Mouse (Mus musculus): ENCODE results near the gene Osbpl7. TPM values are rescaled to one million over a fixed set of nuclear protein-coding genes. Genes with fewer than 3 reads are reported as not detected.

The Osbpl7 gene
- total and polyA plus RNA-seq, 2 experiments from 2014 or later, result 10.7 to 14.6 TPM

DNA sequence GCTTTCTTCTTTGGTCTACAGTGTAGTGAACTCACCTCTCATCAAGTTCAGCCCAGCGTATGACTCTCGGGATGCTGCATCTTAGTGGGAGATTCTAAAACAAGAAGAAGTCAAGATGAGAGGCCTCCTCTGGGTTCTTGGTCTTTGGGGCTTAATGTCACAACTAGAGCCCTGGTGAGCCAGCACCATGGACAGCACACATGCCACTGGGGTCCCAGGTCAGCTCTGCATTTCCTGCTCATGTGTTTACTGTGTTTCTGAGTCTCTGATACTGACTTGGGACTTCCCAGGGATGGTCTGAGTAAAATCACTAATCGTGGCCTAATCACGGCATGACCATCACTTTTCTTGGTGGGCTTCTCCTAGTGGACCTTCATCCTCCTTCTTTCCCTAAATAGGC is 28.3 kb downstream of the Osbpl7 start:
- TF ChIP-seq CTCF (IDR thresholded peaks at IDR 0.05), result no peak
- Histone ChIP-seq H3K4me2 (ENCODE audit: low read depth, low read length, poor library complexity, severe bottlenecking) (no peak overlapping the region), H3K9me3 (ENCODE audit: low read length) (no peaks in the 10 kb centered on the region), H3K4me1 (ENCODE audit: insufficient read depth, low read length) (no peaks in the 10 kb centered on the region), H3K27ac (ENCODE audit: low read depth, low read length) (no peak overlapping the region), H3K27me3 (ENCODE audit: insufficient read depth, low read length) (no peaks in the 10 kb centered on the region), H3K4me3 (ENCODE audit: low read depth, low read length) (no peak overlapping the region), H3K9ac (replicated peaks; ENCODE audit: low read length, poor library complexity, severe bottlenecking) (no peak overlapping the region), H3K36me3 (ENCODE audit: insufficient read depth, low read length) (no peaks in the 10 kb centered on the region)
- ATAC-seq (ENCODE audit: low FRiP score) (no peak), DNase-seq (ENCODE audit: low spot score) (no peak)
- 64% methylated on average over 4 of the region's 4 CpGs for WGBS

DNA sequence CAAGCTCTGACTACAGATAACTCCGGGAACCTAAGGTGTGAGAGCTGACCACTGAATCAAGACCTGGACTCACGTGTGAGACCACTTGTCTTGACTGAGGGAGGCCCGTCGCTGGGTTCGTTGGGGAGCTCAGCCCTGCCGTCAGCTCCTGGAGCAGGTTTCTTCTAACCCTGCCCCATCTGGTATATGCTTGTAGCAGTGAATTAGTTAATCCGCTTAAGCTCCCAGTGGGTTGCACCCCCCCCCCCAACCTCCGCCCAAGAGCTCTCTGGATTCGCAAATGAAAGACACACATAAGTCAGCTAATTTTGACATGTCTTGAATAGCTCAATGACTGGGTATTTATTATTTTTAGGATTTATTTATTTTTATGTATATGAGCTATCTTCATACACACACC is 29.9 kb downstream of the Osbpl7 start:
- Histone ChIP-seq H3K27ac (ENCODE audit: low read depth, low read length) (no peak overlapping the region), H3K4me3 (ENCODE audit: low read depth, low read length) (no peak overlapping the region), H3K4me1 (ENCODE audit: insufficient read depth, low read length) (no peaks in the 10 kb centered on the region), H3K9ac (replicated peaks; ENCODE audit: low read length, poor library complexity, severe bottlenecking) (no peak overlapping the region), H3K9me3 (ENCODE audit: low read length) (no peaks in the 10 kb centered on the region), H3K27me3 (ENCODE audit: insufficient read depth, low read length) (no peaks in the 10 kb centered on the region), H3K4me2 (ENCODE audit: low read depth, low read length, poor library complexity, severe bottlenecking) (no peak overlapping the region), H3K36me3 (ENCODE audit: insufficient read depth, low read length) (no peaks in the 10 kb centered on the region)
- 10% methylated on average over 9 of the region's 9 CpGs for WGBS
- DNase-seq (ENCODE audit: low spot score), result no peak
- ATAC-seq (ENCODE audit: low FRiP score), result no peak
- TF ChIP-seq CTCF (IDR thresholded peaks at IDR 0.05), result no peak

DNA sequence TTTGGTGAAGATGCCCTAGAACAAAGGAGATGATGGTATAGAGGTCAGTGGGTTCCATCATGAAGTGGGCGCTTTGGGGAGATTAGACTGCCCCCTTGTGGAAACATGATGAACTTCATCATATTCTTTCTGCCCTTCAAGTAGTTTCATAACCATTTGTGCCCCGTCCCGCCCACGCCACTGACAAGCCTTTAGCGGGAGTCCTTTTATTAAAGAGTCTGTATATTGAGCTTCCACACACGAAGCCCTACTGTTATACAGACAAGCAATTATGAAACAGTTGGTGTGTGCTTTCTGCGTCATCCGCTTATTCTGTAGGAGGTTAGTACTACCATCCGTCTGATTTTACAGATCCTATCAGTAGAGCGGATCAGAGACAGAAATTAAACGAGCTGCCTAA is 32.5 kb downstream of the Osbpl7 start:
- H3K9ac ChIP-seq (replicated peaks; ENCODE audit: low read length, poor library complexity, severe bottlenecking), result no peak overlapping the region
- peak; percentile 45 for DNase-seq (ENCODE audit: low spot score)
- H3K4me3 ChIP-seq (ENCODE audit: low read depth, low read length), result no peak overlapping the region
- ATAC-seq (ENCODE audit: low FRiP score), result no peak
- TF ChIP-seq CTCF (IDR thresholded peaks at IDR 0.05), result peak; percentile 72
- no peak overlapping the region for H3K4me2 ChIP-seq (ENCODE audit: low read depth, low read length, poor library complexity, severe bottlenecking)
- no peaks in the 10 kb centered on the region for H3K36me3 ChIP-seq (ENCODE audit: insufficient read depth, low read length)
- H3K27me3 ChIP-seq (ENCODE audit: insufficient read depth, low read length), result no peaks in the 10 kb centered on the region
- H3K27ac ChIP-seq (ENCODE audit: low read depth, low read length), result no peak overlapping the region
- WGBS, result 42% methylated on average over 11 of the region's 11 CpGs
- H3K4me1 ChIP-seq (ENCODE audit: insufficient read depth, low read length), result no peaks in the 10 kb centered on the region
- no peaks in the 10 kb centered on the region for H3K9me3 ChIP-seq (ENCODE audit: low read length)

DNA sequence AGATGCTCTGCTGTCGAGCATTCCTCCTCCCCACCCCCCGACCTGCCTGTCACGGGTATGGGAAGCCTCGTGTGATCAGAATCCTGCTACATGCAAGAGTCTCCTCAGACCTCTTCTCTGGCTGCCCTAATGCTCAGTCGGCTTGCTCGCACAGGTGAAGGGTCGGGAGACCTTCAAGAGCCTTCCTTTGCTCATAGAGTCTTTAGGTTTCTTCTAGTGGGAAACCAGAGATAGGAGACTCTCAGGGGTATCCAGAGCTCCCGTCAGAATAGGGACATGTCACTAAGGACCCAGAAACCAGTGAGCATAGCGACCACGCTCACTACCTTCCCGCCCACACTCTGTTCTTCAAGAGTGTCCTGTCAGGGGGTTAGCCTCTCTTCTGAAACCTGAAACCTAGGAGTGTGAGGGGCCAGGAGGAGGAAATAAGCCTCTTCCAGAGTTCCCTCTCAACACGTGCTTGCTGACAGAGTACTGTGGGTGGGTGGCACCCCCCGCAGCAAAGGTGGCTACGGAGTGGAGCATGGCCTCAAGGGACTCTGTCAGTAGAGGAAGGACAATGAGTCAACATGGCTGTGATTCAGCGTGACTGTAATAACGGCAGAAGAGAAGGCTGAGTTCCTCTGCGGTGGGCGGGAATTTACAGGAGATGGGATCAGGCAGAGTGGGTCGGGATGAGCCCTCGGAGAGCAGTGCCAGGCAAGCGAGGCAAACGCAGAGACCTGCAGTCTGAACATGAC is 33.1 kb downstream of the Osbpl7 start:
- no peak overlapping the region for H3K4me2 ChIP-seq (ENCODE audit: low read depth, low read length, poor library complexity, severe bottlenecking)
- no peaks in the 10 kb centered on the region for H3K4me1 ChIP-seq (ENCODE audit: insufficient read depth, low read length)
- H3K27ac ChIP-seq (ENCODE audit: low read depth, low read length), result no peak overlapping the region
- 34% methylated on average over 22 of the region's 22 CpGs for WGBS
- H3K36me3 ChIP-seq (ENCODE audit: insufficient read depth, low read length), result no peaks in the 10 kb centered on the region
- no peak for TF ChIP-seq CTCF (IDR thresholded peaks at IDR 0.05)
- H3K9me3 ChIP-seq (ENCODE audit: low read length), result no peaks in the 10 kb centered on the region
- H3K27me3 ChIP-seq (ENCODE audit: insufficient read depth, low read length), result no peaks in the 10 kb centered on the region
- H3K9ac ChIP-seq (replicated peaks; ENCODE audit: low read length, poor library complexity, severe bottlenecking), result no peak overlapping the region
- DNase-seq (ENCODE audit: low spot score) (no peak), ATAC-seq (ENCODE audit: low FRiP score) (0 out of 2 replicates have a peak, but pooled peaks have one; percentile 3)
- H3K4me3 ChIP-seq (ENCODE audit: low read depth, low read length), result no peak overlapping the region

GRCm38 (mm10) chr11:97084821-97085505 is 34.5 kb downstream of the Osbpl7 start:
- H3K27ac ChIP-seq (ENCODE audit: low read depth, low read length), result no peak overlapping the region
- 88% methylated on average over 15 of the region's 15 CpGs for WGBS
- H3K9me3 ChIP-seq (ENCODE audit: low read length), result no peaks in the 10 kb centered on the region
- H3K4me1 ChIP-seq (ENCODE audit: insufficient read depth, low read length), result no peaks in the 10 kb centered on the region
- ATAC-seq (ENCODE audit: low FRiP score), result no peak
- no peaks in the 10 kb centered on the region for H3K36me3 ChIP-seq (ENCODE audit: insufficient read depth, low read length)
- no peak overlapping the region for H3K9ac ChIP-seq (replicated peaks; ENCODE audit: low read length, poor library complexity, severe bottlenecking)
- TF ChIP-seq CTCF (IDR thresholded peaks at IDR 0.05), result no peak
- no peak overlapping the region for H3K4me3 ChIP-seq (ENCODE audit: low read depth, low read length)
- DNase-seq (ENCODE audit: low spot score), result no peak
- no peak overlapping the region for H3K4me2 ChIP-seq (ENCODE audit: low read depth, low read length, poor library complexity, severe bottlenecking)
- no peaks in the 10 kb centered on the region for H3K27me3 ChIP-seq (ENCODE audit: insufficient read depth, low read length)

- Histone ChIP-seq H3K27ac (ENCODE audit: low read depth, low read length) (no peak overlapping the region), H3K9ac (replicated peaks; ENCODE audit: low read length, poor library complexity, severe bottlenecking) (no peak overlapping the region), H3K27me3 (ENCODE audit: insufficient read depth, low read length) (no peaks in the 10 kb centered on the region), H3K4me2 (ENCODE audit: low read depth, low read length, poor library complexity, severe bottlenecking) (no peak overlapping the region), H3K9me3 (ENCODE audit: low read length) (no peaks in the 10 kb centered on the region), H3K36me3 (ENCODE audit: insufficient read depth, low read length) (no peaks in the 10 kb centered on the region), H3K4me3 (ENCODE audit: low read depth, low read length) (no peak overlapping the region), H3K4me1 (ENCODE audit: insufficient read depth, low read length) (no peaks in the 10 kb centered on the region)
- DNase-seq (ENCODE audit: low spot score) (no peak), ATAC-seq (ENCODE audit: low FRiP score) (no peak)
- TF ChIP-seq CTCF (IDR thresholded peaks at IDR 0.05), result no peak
- 70% methylated on average over 6 of the region's 6 CpGs for WGBS
Measured at GRCm38 (mm10) chr11:97086365-97086764, 35.9 kb downstream of the Osbpl7 start.

All from midbrain, postnatal 0 days (tissue).